Mouse (Mus musculus): ENCODE data around the gene Card6.

Card6 gene

GRCm38 (mm10) chr15:5081235-5081634, 27.1 kb downstream of the Card6 start:
- no peak for DNase-seq

- DNase-seq, result peak; percentile 68
Measured at GRCm38 (mm10) chr15:5068801-5069518, 39.4 kb downstream of the Card6 start.

GRCm38 (mm10) chr15:5063635-5064034, 44.7 kb downstream of the Card6 start, which contains the start of gene C7:
Gene C7 (minus strand): TSS chr15:5063740.
- peak; percentile 41 for DNase-seq
